Mouse (Mus musculus): ENCODE data around the gene Sppl2c.

GRCm38 (mm10) chr11:104203271-104203670, 17.1 kb downstream of the Sppl2c start:
- TF ChIP-seq CTCF (IDR thresholded peaks at IDR 0.05; ENCODE audit: low read depth) (no peak), EP300 (IDR thresholded peaks at IDR 0.05; ENCODE audit: low read depth) (no peak)

All from liver, embryonic 14.5 days (tissue).